ENCODE assay signal across 10 mouse cellular contexts in genomic region chr7:116286173-116286572, GRCm38 (mm10). TPM values are rescaled to one million over a fixed set of nuclear protein-coding genes. Genes with fewer than 3 reads are reported as not detected.
DNase-seq lines count a peak whose midpoint lies in the region; ATAC-seq and TF ChIP-seq lines count a peak whose summit lies in the region.
"Had no signal": no experiment of that assay in that cellular context is flagged by ENCODE, and none has a peak within 500 bp of the region (broad histone marks: within the 10 kb centered on the region; RNA-seq: fewer than 3 reads in every experiment).

No protein-coding gene starts in this region.

- intact Hi-C loops in heart, postnatal 14 days (cut with DNase I): no loop called here
- intact Hi-C loops in left cerebral cortex, adult 2 months (cut with DNase I): no loop called here

- TF ChIP-seq POLR2A in limb, embryonic 14.5 days (IDR thresholded peaks at IDR 0.05; ENCODE audit: borderline replicate concordance, extremely low read depth, insufficient read depth, insufficient read length): no peak

- no peaks in the 10 kb centered on the region for H3K36me3 ChIP-seq in limb, embryonic 14.5 days (ENCODE audit: control insufficient read depth, insufficient read depth, low read length)
- H3K36me3 ChIP-seq in neural tube, embryonic 15.5 days: no peaks in the 10 kb centered on the region
- H3K36me3 ChIP-seq in hindbrain, embryonic 14.5 days (replicated peaks; ENCODE audit: control insufficient read depth, insufficient read depth): no peaks in the 10 kb centered on the region

- DNase-seq in testis, postnatal 10 days (ENCODE audit: low spot score): peak; percentile 70
- DNase-seq in testis, postnatal 14 days (ENCODE audit: low spot score): no peak
- DNase-seq in heart, postnatal 14 days: peak; percentile 56 to 76
- DNase-seq in limb, embryonic 14.5 days (ENCODE audit: low spot score): no peak
- no peak for DNase-seq in left cerebral cortex, adult 2 months (ENCODE audit: extremely low spot score in 1 of 2, low spot score in 2 of 2)
- DNase-seq in hindbrain, embryonic 14.5 days (ENCODE audit: low spot score): no peak
- DNase-seq in layer of hippocampus, adult 2 months (ENCODE audit: low spot score in 2 of 2): no peak
- DNase-seq: cerebellum, postnatal 36 days; thymus, postnatal 25 days had no signal

- H3K27me3 ChIP-seq in limb, embryonic 14.5 days (ENCODE audit: control insufficient read depth, insufficient read depth, low read length): no peaks in the 10 kb centered on the region
- H3K27me3 ChIP-seq in neural tube, embryonic 15.5 days (replicated peaks): no peaks in the 10 kb centered on the region
- no peaks in the 10 kb centered on the region for H3K27me3 ChIP-seq in hindbrain, embryonic 14.5 days (ENCODE audit: control insufficient read depth, insufficient read depth, low read length)

- 0 out of 2 replicates have a peak overlapping the region, but pooled peaks have one; percentile 5 for H3K27ac ChIP-seq in limb, embryonic 14.5 days (replicated peaks; ENCODE audit: low read depth, low read length)
- no peak overlapping the region for H3K27ac ChIP-seq in neural tube, embryonic 15.5 days (replicated peaks)
- H3K27ac ChIP-seq in left cerebral cortex, adult 2 months: no peak overlapping the region
- H3K27ac ChIP-seq in hindbrain, embryonic 14.5 days: no peak overlapping the region
- no peak overlapping the region for H3K27ac ChIP-seq in layer of hippocampus, adult 2 months

- no peak overlapping the region for H3K9ac ChIP-seq in limb, embryonic 14.5 days (ENCODE audit: low read depth, low read length, severe bottlenecking)
- no peak overlapping the region for H3K9ac ChIP-seq in neural tube, embryonic 15.5 days (replicated peaks)
- H3K9ac ChIP-seq in hindbrain, embryonic 14.5 days: no peak overlapping the region

- no peak for ATAC-seq in limb, embryonic 14.5 days (ENCODE audit: low FRiP score, low read depth)
- ATAC-seq in neural tube, embryonic 15.5 days (ENCODE audit: low FRiP score): no peak
- no peak for ATAC-seq in hindbrain, embryonic 14.5 days (ENCODE audit: low FRiP score)

- H3K4me1 ChIP-seq in limb, embryonic 14.5 days (ENCODE audit: control insufficient read depth, insufficient read depth, low read length): peaks cover 11% of the 10 kb centered on the region
- peaks cover 15% of the 10 kb centered on the region for H3K4me1 ChIP-seq in neural tube, embryonic 15.5 days
- peaks cover 5% of the 10 kb centered on the region; the same call in 1 of the 2 replicates for H3K4me1 ChIP-seq in hindbrain, embryonic 14.5 days (replicated peaks; ENCODE audit: control insufficient read depth, insufficient read depth, low read length)

- H3K4me2 ChIP-seq in limb, embryonic 14.5 days (replicated peaks; ENCODE audit: low read depth, low read length, severe bottlenecking): no peak overlapping the region
- H3K4me2 ChIP-seq in neural tube, embryonic 15.5 days: no peak overlapping the region
- no peak overlapping the region for H3K4me2 ChIP-seq in hindbrain, embryonic 14.5 days (replicated peaks)

- no peaks in the 10 kb centered on the region for H3K9me3 ChIP-seq in limb, embryonic 14.5 days (ENCODE audit: control insufficient read depth, low read length)
- H3K9me3 ChIP-seq in neural tube, embryonic 15.5 days (replicated peaks): no peaks in the 10 kb centered on the region
- H3K9me3 ChIP-seq in hindbrain, embryonic 14.5 days (ENCODE audit: control insufficient read depth, low read length): no peaks in the 10 kb centered on the region

- no peak overlapping the region for H3K4me3 ChIP-seq in limb, embryonic 14.5 days (replicated peaks; ENCODE audit: low read length)
- no peak overlapping the region for H3K4me3 ChIP-seq in neural tube, embryonic 15.5 days (replicated peaks)
- H3K4me3 ChIP-seq in left cerebral cortex, adult 2 months: no peak overlapping the region
- no peak overlapping the region for H3K4me3 ChIP-seq in hindbrain, embryonic 14.5 days (replicated peaks; ENCODE audit: low read length)
- no peak overlapping the region for H3K4me3 ChIP-seq in layer of hippocampus, adult 2 months

- WGBS in limb, embryonic 14.5 days: 70% methylated on average over 12 of the region's 12 CpGs
- 74% methylated on average over 12 of the region's 12 CpGs for WGBS in neural tube, embryonic 15.5 days
- WGBS in hindbrain, embryonic 14.5 days: 63% methylated on average over 12 of the region's 12 CpGs

- no peak for TF ChIP-seq CTCF in left cerebral cortex, adult 2 months (IDR thresholded peaks at IDR 0.05)
- TF ChIP-seq CTCF in layer of hippocampus, adult 2 months (conservative IDR thresholded peaks at IDR 0.05): no peak

RNA-seq across cellular contexts. Expression of gene Plekha7, which starts 22.0 kb away (rescaled TPM):
- total RNA-seq in heart, postnatal 14 days (2021): 1 to 10 TPM; 5.9 to 9.1 TPM
- 12.9 and 14.3 TPM in 2 replicates for polyA plus RNA-seq in limb, embryonic 14.5 days (2012; rRNA removed)
- 9.2 and 9.9 TPM in 2 replicates for polyA plus RNA-seq in limb, embryonic 14.5 days (2014; fragmentation: Nextera tagmentation; extraction: Ambion mirVana)
- 5.4 and 12.8 TPM in 2 replicates for polyA plus RNA-seq in neural tube, embryonic 15.5 days (2015; fragmentation: Nextera tagmentation; extraction: Ambion mirVana)
- 10 to 100 TPM; 25.5 to 31.0 TPM for total RNA-seq in left cerebral cortex, adult 2 months (2021)
- 5.6 and 7.3 TPM in 2 replicates for polyA plus RNA-seq in hindbrain, embryonic 14.5 days (2014; fragmentation: Nextera tagmentation; extraction: Ambion mirVana)
- total RNA-seq in layer of hippocampus, adult 2 months (2021): 10 to 100 TPM; 17.2 to 19.1 TPM

RNA-seq across cellular contexts. Expression of gene Rps13, which starts 47.8 kb away (rescaled TPM):
- total RNA-seq in heart, postnatal 14 days (2021): 100 to 1,000 TPM; 300 to 317 TPM
- polyA plus RNA-seq in limb, embryonic 14.5 days (2012; rRNA removed): 952 and 1,380 TPM in 2 replicates
- 930 and 1,010 TPM in 2 replicates for polyA plus RNA-seq in limb, embryonic 14.5 days (2014; fragmentation: Nextera tagmentation; extraction: Ambion mirVana)
- polyA plus RNA-seq in neural tube, embryonic 15.5 days (2015; fragmentation: Nextera tagmentation; extraction: Ambion mirVana): 511 and 555 TPM in 2 replicates
- total RNA-seq in left cerebral cortex, adult 2 months (2021): 100 to 1,000 TPM; 168 to 210 TPM
- 499 and 625 TPM in 2 replicates for polyA plus RNA-seq in hindbrain, embryonic 14.5 days (2014; fragmentation: Nextera tagmentation; extraction: Ambion mirVana)
- total RNA-seq in layer of hippocampus, adult 2 months (2021): 100 to 1,000 TPM; 242 to 244 TPM

Comparison
In these comparisons a context has a peak if more than half of its experiments do, and no peak if none do; other contexts are left out.
1. DNase-seq: peak in testis, postnatal 10 days (single experiment) and heart, postnatal 14 days (2 of 2); none in testis, postnatal 14 days (single experiment), limb, embryonic 14.5 days (single experiment), left cerebral cortex, adult 2 months (0 of 2), hindbrain, embryonic 14.5 days (single experiment) and layer of hippocampus, adult 2 months (0 of 2).